Mouse (Mus musculus) hindbrain, embryonic 16.5 days (tissue): ENCODE results near the gene Prr5. TPM values are rescaled to one million over a fixed set of nuclear protein-coding genes. Genes with fewer than 3 reads are reported as not detected.
A peak's percentile ranks its signal among the peaks of the same experiment; 100 is the strongest.

Experiments used
- ATAC-seq: fragments of 200-750 bp; cut with Nextera tagmentation; 2 replicates; pipeline ENCODE4 v1.8.0; 2017; ENCODE audit warnings: moderate TSS enrichment, moderate library complexity
- H3K27ac ChIP-seq: fragments of 300-500 bp; sonication (generic); 2 replicates; pipeline ENCODE4 v1.5.1; 2014; ENCODE audit warnings: low read depth, mild to moderate bottlenecking, control low read depth, low read length, moderate library complexity
- H3K27me3 ChIP-seq: fragments of 300-500 bp; sonication (generic); replicated peaks from 2 replicates; pipeline ENCODE4 v1.6.1; 2014; ENCODE audit warnings: low read length; ENCODE audit not compliant: control insufficient read depth, insufficient read depth
- H3K36me3 ChIP-seq: fragments of 300-500 bp; sonication (generic); 2 replicates; pipeline ENCODE4 v1.6.1; 2014; ENCODE audit warnings: mild to moderate bottlenecking, low read length, moderate library complexity, mixed read lengths; ENCODE audit not compliant: control insufficient read depth, insufficient read depth
- H3K4me1 ChIP-seq: fragments of 300-500 bp; sonication (generic); 2 replicates; pipeline ENCODE4 v1.6.1; 2014; ENCODE audit warnings: low read depth, low read length; ENCODE audit not compliant: control insufficient read depth, insufficient read depth
- H3K4me2 ChIP-seq: fragments of 300-500 bp; sonication (generic); 2 replicates; pipeline ENCODE4 v1.6.1; 2014; ENCODE audit warnings: mild to moderate bottlenecking, low read length, control low read depth, moderate library complexity
- H3K4me3 ChIP-seq: fragments of 300-500 bp; sonication (generic); 2 replicates; pipeline ENCODE4 v1.5.1; 2014; ENCODE audit warnings: mild to moderate bottlenecking, low read length, control low read depth, moderate library complexity
- H3K9ac ChIP-seq: fragments of 300-500 bp; sonication (generic); 2 replicates; pipeline ENCODE4 v1.6.1; 2014; ENCODE audit warnings: low read depth, mild to moderate bottlenecking, control low read depth, low read length, moderate library complexity
- H3K9me3 ChIP-seq: fragments of 300-500 bp; sonication (generic); 2 replicates; pipeline ENCODE4 v1.6.1; 2014; ENCODE audit warnings: mild to moderate bottlenecking, low read length, moderate library complexity; ENCODE audit not compliant: control insufficient read depth
- WGBS: fragments of 180-500 bp; shearing (Covaris S2); extraction: QIAGEN DNeasy Blood & Tissue Kit; methylation state at CpG from one replicate; pipeline ENCODE4 v1.1.7; 2014; 5-methylcytosine and 5-hydroxymethylcytosine counted together
- polyA plus RNA-seq: library from polyadenylated mRNA; unstranded; fragments of >200 nt; fragmentation: Nextera tagmentation; extraction: Ambion mirVana; gene quantifications from 2 replicates; pipeline ENCODE4 v1.2.1, GENCODE M21; 2015

Gene Prr5
- polyA plus RNA-seq, 1 experiment from 2014 or later, result 30.5 TPM

DNA sequence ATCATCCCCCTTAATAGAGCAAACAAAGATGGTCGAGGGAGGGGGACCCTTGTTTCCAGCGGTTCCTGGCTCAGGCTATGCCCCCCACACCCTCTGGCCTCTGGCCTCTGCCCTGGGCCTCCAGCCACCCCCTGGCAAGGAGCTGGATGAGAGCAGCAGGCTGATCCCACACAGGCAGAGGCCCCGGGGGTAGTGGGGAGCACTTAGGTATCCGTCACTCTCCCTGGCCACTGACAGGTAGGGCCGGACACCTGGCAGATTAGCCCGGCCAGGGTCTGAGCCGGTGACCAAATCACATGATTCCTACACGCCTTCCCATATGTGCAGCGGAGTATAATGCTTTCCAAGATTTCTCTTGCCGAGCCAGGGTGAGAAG lies 5.7 kb upstream of the Prr5 start:
- peak overlapping the region; percentile 59 for H3K4me3 ChIP-seq
- peak overlapping the region; percentile 76 for H3K9ac ChIP-seq
- no peaks in the 10 kb centered on the region for H3K27me3 ChIP-seq
- peak; percentile 26; the same call in 1 of the 2 replicates for ATAC-seq
- peak overlapping the region; percentile 80 for H3K27ac ChIP-seq
- peak overlapping the region; percentile 75 for H3K4me2 ChIP-seq
- no peaks in the 10 kb centered on the region for H3K36me3 ChIP-seq
- 35% methylated on average over 10 of the region's 10 CpGs for WGBS
- peaks cover 37% of the 10 kb centered on the region for H3K4me1 ChIP-seq
- H3K9me3 ChIP-seq, result no peaks in the 10 kb centered on the region

DNA sequence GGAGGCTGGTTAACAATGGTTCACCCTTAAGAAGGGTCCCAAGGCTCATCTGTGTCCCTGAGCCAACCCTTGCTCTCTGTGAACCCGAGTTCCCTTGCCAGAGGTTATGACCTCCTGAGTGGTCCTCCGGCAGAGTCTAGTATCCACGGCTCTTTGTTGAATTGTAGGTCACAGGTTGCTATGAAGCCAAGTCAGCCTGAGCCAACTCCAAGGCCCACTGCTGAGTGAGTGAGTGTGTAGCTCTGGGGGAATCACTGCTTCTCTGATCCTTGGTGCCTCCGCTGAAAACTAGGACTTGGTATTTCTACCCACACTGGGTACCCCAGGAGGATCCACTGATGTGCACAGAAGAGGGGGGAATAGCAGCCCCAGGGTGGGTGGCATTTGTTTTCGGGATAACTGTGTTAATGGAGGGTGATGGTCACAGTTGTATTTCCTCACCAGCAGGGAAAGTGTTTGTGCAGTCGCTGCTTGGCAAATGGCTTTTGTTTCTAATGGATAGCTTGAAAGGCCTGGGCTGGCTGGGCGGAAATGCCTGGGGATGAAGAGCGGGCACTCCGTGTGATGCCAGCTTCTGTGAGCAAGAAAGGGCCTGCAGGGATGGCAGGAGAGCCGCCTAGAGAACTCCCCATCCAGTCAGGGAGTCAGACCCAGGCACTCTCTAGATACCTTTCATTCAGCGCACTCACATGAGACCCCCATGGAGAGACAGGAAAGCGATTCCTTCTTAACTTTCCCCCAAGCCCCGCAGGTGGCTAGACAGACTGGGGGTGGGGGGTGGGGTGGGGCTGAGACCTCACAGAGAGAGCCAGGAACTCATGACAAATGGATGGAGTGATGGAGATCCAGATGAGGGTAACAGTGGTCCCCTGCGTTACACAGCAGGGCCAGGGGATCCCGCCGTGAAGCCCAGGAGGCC lies 4.6 kb upstream of the Prr5 start:
- H3K4me2 ChIP-seq, result peak overlapping the region; percentile 75
- ATAC-seq, result peak; percentile 29
- no peaks in the 10 kb centered on the region for H3K36me3 ChIP-seq
- WGBS, result 9% methylated on average over 16 of the region's 16 CpGs
- peak overlapping the region; percentile 59 for H3K4me3 ChIP-seq
- H3K9me3 ChIP-seq, result no peaks in the 10 kb centered on the region
- peak overlapping the region; percentile 76 for H3K9ac ChIP-seq
- peak overlapping the region; percentile 80 for H3K27ac ChIP-seq
- no peaks in the 10 kb centered on the region for H3K27me3 ChIP-seq
- H3K4me1 ChIP-seq, result peaks cover 42% of the 10 kb centered on the region

DNA sequence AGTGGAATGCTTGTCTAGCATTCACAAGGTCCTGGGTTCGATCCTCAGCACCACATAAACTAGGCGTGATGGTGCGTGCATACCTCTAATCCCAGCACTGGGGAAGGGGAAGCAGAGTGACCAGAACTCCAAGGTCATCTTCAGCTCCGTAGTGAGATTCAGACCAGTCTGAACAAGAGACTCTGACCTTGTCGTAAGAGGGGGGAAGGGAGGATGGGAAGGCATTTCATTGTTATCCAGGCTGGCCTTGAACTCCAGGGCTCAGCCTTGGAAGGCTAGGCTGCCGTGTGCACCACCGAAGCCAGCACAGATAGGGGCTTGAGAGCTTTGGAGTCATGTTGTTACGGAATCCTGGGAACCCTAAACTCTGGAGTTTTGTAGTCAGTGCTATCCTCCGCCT lies 3.8 kb upstream of the Prr5 start:
- ATAC-seq, result no peak
- H3K4me1 ChIP-seq, result peaks cover 44% of the 10 kb centered on the region
- H3K36me3 ChIP-seq, result no peaks in the 10 kb centered on the region
- no peak overlapping the region for H3K4me3 ChIP-seq
- peak overlapping the region; percentile 75 for H3K4me2 ChIP-seq
- no peaks in the 10 kb centered on the region for H3K9me3 ChIP-seq
- WGBS, result 59% methylated on average over 9 of the region's 9 CpGs
- H3K9ac ChIP-seq, result no peak overlapping the region
- peak overlapping the region; percentile 80; the same call in 1 of the 2 replicates for H3K27ac ChIP-seq
- H3K27me3 ChIP-seq, result no peaks in the 10 kb centered on the region

DNA sequence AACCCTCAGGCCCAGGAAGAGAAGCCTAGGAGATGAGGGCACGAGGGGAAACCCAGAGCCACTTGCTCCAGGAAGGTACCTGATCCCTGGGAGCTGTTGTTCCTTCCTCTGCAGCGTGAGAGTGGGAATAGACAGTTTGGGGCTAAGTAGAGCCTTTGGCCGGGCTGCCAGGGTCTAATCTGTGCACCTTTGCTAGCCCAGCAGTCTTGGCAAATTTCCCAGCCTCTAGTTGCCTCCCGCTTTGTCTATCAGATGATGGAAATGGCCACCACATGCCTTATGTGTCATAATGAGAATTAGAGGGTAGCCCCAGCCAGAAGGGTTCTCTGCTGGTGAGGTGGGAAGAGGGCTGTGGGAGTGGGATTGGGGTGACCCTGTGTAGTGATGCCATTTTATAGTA lies 3.4 kb upstream of the Prr5 start:
- H3K27ac ChIP-seq, result no peak overlapping the region
- no peak overlapping the region for H3K9ac ChIP-seq
- no peak overlapping the region for H3K4me3 ChIP-seq
- no peaks in the 10 kb centered on the region for H3K36me3 ChIP-seq
- H3K9me3 ChIP-seq, result no peaks in the 10 kb centered on the region
- 45% methylated on average over 4 of the region's 4 CpGs for WGBS
- no peak overlapping the region for H3K4me2 ChIP-seq
- H3K27me3 ChIP-seq, result no peaks in the 10 kb centered on the region
- H3K4me1 ChIP-seq, result peaks cover 44% of the 10 kb centered on the region
- no peak for ATAC-seq

DNA sequence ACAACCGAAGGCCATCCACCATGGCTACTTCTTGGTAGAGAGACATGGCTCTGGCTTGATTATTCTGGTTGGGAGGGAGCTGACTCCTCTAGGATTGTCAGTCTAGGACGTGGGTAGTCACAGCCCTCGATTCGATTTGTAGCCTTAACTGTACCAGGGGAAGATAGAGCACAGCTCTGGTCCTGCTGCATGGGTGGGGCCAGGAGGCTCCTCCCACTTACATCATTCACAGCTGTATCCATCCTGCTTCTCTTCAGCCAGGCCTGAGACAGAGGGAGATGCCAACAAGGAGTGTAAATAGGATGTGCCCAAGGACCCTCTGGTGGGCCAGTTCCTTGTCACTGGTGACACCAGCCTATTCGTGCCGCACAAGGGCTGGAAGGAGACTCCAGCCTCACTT lies 1.8 kb upstream of the Prr5 start:
- no peak overlapping the region for H3K4me2 ChIP-seq
- no peak overlapping the region for H3K9ac ChIP-seq
- H3K27me3 ChIP-seq, result no peaks in the 10 kb centered on the region
- no peak for ATAC-seq
- peaks cover 47% of the 10 kb centered on the region for H3K4me1 ChIP-seq
- H3K36me3 ChIP-seq, result no peaks in the 10 kb centered on the region
- H3K27ac ChIP-seq, result no peak overlapping the region
- no peaks in the 10 kb centered on the region for H3K9me3 ChIP-seq
- no peak overlapping the region for H3K4me3 ChIP-seq
- 81% methylated on average over 6 of the region's 6 CpGs for WGBS

DNA sequence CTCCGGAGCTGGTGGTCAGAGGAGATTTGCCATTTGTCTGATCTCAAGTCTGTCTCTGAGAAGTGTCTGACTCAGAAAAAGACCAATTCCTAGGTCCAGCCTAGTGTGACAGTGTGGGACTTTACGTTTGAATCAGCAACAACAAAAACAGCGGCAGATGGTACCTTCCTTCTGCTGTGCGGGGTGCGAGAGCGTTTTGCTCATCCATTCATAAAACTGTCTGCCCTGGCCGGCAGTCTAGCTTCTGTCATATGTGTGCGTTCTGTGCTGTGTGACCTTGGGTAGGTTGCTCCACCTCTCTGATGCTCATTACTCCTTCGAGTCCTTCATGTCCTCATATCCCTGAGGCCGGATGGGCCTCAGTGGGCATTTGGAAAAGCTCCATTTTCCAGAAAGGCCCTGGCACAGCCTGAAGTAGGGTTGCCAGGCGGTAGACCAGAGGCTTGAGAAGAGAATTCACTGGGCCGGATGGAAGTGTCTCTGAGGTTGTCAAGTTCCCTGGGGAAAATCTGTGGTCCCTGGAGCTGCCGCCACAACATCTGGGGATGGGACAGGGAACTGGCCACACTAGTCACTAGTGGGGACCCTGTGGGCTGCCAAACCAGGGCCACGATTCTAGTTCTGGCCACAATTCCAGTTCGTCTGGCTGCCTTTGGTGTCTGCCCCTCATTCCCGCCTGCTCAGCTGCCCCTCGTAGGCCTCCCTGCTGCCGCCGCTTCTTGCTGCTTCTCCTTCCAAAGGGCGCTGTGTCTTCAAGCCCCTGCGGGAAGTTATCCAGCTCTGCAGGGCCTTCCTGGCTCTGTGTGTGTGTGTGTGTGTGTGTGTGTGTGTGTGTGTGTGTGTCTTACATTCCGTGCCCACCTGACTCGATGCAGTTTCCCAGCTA lies 594 bp downstream of the Prr5 start:
- 66% methylated on average over 23 of the region's 23 CpGs for WGBS
- peak overlapping the region; percentile 36; the same call in 1 of the 2 replicates for H3K27ac ChIP-seq
- no peak overlapping the region for H3K9ac ChIP-seq
- no peaks in the 10 kb centered on the region for H3K36me3 ChIP-seq
- no peak; the same call in 1 of the 2 replicates for ATAC-seq
- no peak overlapping the region for H3K4me3 ChIP-seq
- peaks cover 29% of the 10 kb centered on the region for H3K4me1 ChIP-seq
- no peaks in the 10 kb centered on the region for H3K9me3 ChIP-seq
- no peaks in the 10 kb centered on the region for H3K27me3 ChIP-seq
- no peak overlapping the region for H3K4me2 ChIP-seq

DNA sequence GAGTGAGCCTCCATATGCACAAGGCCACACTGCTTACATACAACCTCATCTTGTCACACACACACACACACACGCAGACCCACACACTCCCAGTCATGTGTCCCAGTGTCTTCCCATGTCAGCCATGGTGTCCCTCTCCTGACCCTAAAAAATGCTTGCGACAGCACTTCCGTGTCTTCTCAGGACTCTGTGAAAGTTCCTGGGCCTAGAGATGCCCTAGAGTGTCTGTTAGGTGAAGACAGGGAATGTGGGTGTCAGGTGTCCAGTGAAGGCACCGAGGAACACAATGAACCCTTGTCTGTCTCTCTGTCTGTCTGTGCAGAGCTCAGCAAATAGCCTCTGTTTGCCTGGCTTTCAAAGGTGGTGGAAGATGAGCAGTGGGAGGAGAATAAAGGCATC lies 1.2 kb downstream of the Prr5 start:
- H3K27ac ChIP-seq, result no peak overlapping the region
- H3K4me3 ChIP-seq, result no peak overlapping the region
- ATAC-seq, result no peak
- H3K9me3 ChIP-seq, result no peaks in the 10 kb centered on the region
- 84% methylated on average over 4 of the region's 4 CpGs for WGBS
- H3K4me2 ChIP-seq, result no peak overlapping the region
- no peaks in the 10 kb centered on the region for H3K27me3 ChIP-seq
- no peaks in the 10 kb centered on the region for H3K36me3 ChIP-seq
- H3K4me1 ChIP-seq, result peaks cover 23% of the 10 kb centered on the region
- H3K9ac ChIP-seq, result no peak overlapping the region

DNA sequence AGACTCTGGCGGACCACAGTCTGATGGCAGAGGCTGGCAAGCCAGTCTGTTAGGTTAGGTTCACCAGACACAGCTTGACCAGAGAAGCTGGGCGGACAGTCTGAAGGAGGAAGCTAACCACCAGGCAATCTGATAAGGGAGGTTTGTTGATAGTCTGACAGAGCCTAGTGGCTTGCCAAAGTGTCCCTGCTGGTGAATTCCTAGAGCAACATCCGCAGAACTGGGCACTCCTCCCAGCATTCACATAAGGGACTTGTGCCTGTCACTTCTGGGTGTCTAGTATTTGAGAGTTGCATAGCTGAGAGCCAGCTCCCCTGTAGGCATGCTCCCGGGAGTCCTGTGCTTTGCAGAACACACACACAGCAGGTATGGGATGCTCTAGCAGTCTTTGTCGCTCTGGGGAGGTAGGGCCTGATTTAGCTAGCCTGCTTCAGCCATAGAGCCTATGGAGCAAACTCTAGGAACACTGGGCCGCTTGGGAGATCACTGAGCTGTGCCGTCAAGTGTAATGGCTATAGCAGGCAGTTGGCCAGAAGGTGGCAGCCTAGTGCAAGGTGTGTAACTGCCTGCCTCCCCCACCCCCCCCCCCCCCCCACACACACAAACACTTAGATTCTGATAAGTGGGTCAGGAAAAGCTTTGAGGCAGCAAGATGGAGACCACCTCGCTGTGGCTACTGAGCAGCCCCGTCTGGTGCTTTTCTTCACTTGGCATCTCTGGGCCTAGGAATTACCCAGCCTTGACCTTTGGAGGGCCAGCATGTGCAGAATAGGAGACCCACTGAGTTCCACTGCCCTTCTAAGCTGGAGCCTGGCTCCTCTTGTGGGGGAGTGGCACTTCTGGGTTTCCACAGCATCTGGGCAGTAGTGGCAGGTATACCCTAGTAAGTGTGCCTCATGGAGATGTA lies 2.2 kb downstream of the Prr5 start:
- Histone ChIP-seq H3K9ac (no peak overlapping the region), H3K4me3 (no peak overlapping the region), H3K4me2 (no peak overlapping the region), H3K9me3 (no peaks in the 10 kb centered on the region), H3K4me1 (peaks cover 14% of the 10 kb centered on the region; the same call in 1 of the 2 replicates), H3K36me3 (no peaks in the 10 kb centered on the region), H3K27ac (no peak overlapping the region), H3K27me3 (no peaks in the 10 kb centered on the region)
- WGBS, result 47% methylated on average over 9 of the region's 9 CpGs
- no peak for ATAC-seq
